Mouse (Mus musculus) intestine, embryonic 16.5 days (tissue): ENCODE data around the gene Selenoo. TPM values are rescaled to one million over a fixed set of nuclear protein-coding genes. Genes with fewer than 3 reads are reported as not detected.
A peak's percentile ranks its signal among the peaks of the same experiment; 100 is the strongest.

Experiments
- ATAC-seq: fragments of 200-750 bp; cut with Nextera tagmentation; 2 replicates; pipeline ENCODE4 v1.8.0; 2017; ENCODE audit warnings: moderate TSS enrichment, moderate library complexity
- H3K27ac ChIP-seq: fragments of 300-500 bp; sonication (generic); 2 replicates; pipeline ENCODE4 v1.5.1; 2014; ENCODE audit warnings: mild to moderate bottlenecking, low read length
- H3K27me3 ChIP-seq: fragments of 300-500 bp; sonication (generic); replicated peaks from 2 replicates; pipeline ENCODE4 v1.6.1; 2014; ENCODE audit warnings: low read length, control low read depth, mixed read lengths; ENCODE audit not compliant: control insufficient read depth, insufficient read depth
- H3K36me3 ChIP-seq: fragments of 300-500 bp; sonication (generic); 2 replicates; pipeline ENCODE4 v1.6.1; 2014; ENCODE audit warnings: low read length, control low read depth; ENCODE audit not compliant: control insufficient read depth, insufficient read depth
- H3K4me1 ChIP-seq: fragments of 300-500 bp; sonication (generic); 2 replicates; pipeline ENCODE4 v1.6.1; 2014; ENCODE audit warnings: low read length, control low read depth, mixed read lengths; ENCODE audit not compliant: control insufficient read depth, insufficient read depth
- H3K4me2 ChIP-seq: fragments of 300-500 bp; sonication (generic); 2 replicates; pipeline ENCODE4 v1.6.1; 2014; ENCODE audit warnings: low read depth, low read length, control low read depth
- H3K4me3 ChIP-seq: fragments of 300-500 bp; sonication (generic); 2 replicates; pipeline ENCODE4 v1.5.1; 2014; ENCODE audit warnings: mild to moderate bottlenecking, low read length
- H3K9ac ChIP-seq: fragments of 300-500 bp; sonication (generic); 2 replicates; pipeline ENCODE4 v1.6.1; 2014; ENCODE audit warnings: low read depth, low read length
- H3K9me3 ChIP-seq: fragments of 300-500 bp; sonication (generic); 2 replicates; pipeline ENCODE4 v1.6.1; 2016; ENCODE audit warnings: low read length, control low read depth; ENCODE audit not compliant: control insufficient read depth
- WGBS: fragments of 180-500 bp; shearing (Covaris S2); extraction: QIAGEN DNeasy Blood & Tissue Kit; methylation state at CpG from one replicate; pipeline ENCODE4 v1.1.7; 2014; 5-methylcytosine and 5-hydroxymethylcytosine counted together
- polyA plus RNA-seq: library from polyadenylated mRNA; unstranded; fragments of >200 nt; fragmentation: Nextera tagmentation; extraction: Ambion mirVana; gene quantifications from 2 replicates; pipeline ENCODE4 v1.2.1, GENCODE M21; 2015

The Selenoo gene
- polyA plus RNA-seq, 1 experiment from 2014 or later: 13.7 TPM

GRCm38 (mm10) chr15:89149271-89150040, 60.6 kb downstream of the Selenoo start, which contains the start of gene Mapk11:
Gene Mapk11 (minus strand): TSS chr15:89149628.
- under 1% methylated on average over 45 of the region's 61 CpGs for WGBS
- H3K4me1 ChIP-seq: peaks cover 17% of the 10 kb centered on the region
- H3K27ac ChIP-seq: peak within 1 kb of the TSS; percentile 23; the same call in 1 of the 2 replicates

More at GRCm38 (mm10) chr15:89149271-89150040, 60.6 kb downstream of the Selenoo start, which contains the start of gene Mapk11:
- Histone ChIP-seq H3K9ac (peak within 1 kb of the TSS; percentile 76), H3K27me3 (peaks cover 44% of the 10 kb centered on the region), H3K4me3 (peak within 1 kb of the TSS; percentile 72), H3K9me3 (no peaks in the 10 kb centered on the region), H3K36me3 (no peaks in the 10 kb centered on the region), H3K4me2 (peak within 1 kb of the TSS; percentile 98)
- peak; percentile 48 for ATAC-seq

Other genes with a start within 250 kb of the Selenoo start
- 45.7 and 46.3 TPM in 2 replicates for gene Pim3, start 226.9 kb upstream of the Selenoo start, polyA plus RNA-seq
- not detected in 2 replicates for gene Ttll8, start 134.7 kb upstream of the Selenoo start, polyA plus RNA-seq
- not detected in 2 replicates for gene Mlc1, start 110.1 kb upstream of the Selenoo start, polyA plus RNA-seq
- not detected in 2 replicates for gene Mov10l1, start 106.2 kb upstream of the Selenoo start, polyA plus RNA-seq
- 0.38 and 0.68 TPM in 2 replicates for gene Panx2, start 29.4 kb upstream of the Selenoo start, polyA plus RNA-seq
- 53.2 and 56.4 TPM in 2 replicates for gene Trabd, start 14.0 kb upstream of the Selenoo start, polyA plus RNA-seq
- 8.6 and 9.3 TPM in 2 replicates for gene Tubgcp6, start 34.0 kb downstream of the Selenoo start, polyA plus RNA-seq
- gene Hdac10, start 39.6 kb downstream of the Selenoo start, polyA plus RNA-seq: 25.3 and 27.6 TPM in 2 replicates
- gene Mapk12, start 51.6 kb downstream of the Selenoo start, polyA plus RNA-seq: 2.7 and 3.1 TPM in 2 replicates
- gene Mapk11, start 60.5 kb downstream of the Selenoo start, polyA plus RNA-seq: 4.7 and 5.0 TPM in 2 replicates
- 98.5 and 104 TPM in 2 replicates for gene Plxnb2, start 91.7 kb downstream of the Selenoo start, polyA plus RNA-seq
- 10.9 and 13.0 TPM in 2 replicates for gene Dennd6b, start 107.4 kb downstream of the Selenoo start, polyA plus RNA-seq
- 18.0 and 20.1 TPM in 2 replicates for gene Ppp6r2, start 122.5 kb downstream of the Selenoo start, polyA plus RNA-seq
- gene Sbf1, start 226.2 kb downstream of the Selenoo start, polyA plus RNA-seq: 32.0 and 33.4 TPM in 2 replicates
- gene Adm2, start 233.6 kb downstream of the Selenoo start, polyA plus RNA-seq: 1.5 and 2.0 TPM in 2 replicates
- gene Miox, start 245.3 kb downstream of the Selenoo start, polyA plus RNA-seq: 0.46 TPM in 1 of 2 replicates, not detected in the other